Mouse (Mus musculus) thymus, adult 2 months (tissue): Measurements from ENCODE around the gene Arhgap23.

Experiments
- CTCF ChIP-seq: fragments of 200-500 bp; IDR thresholded peaks from 2 replicates; pipeline ENCODE4 v1.5.1; 2012; ENCODE audit warnings: mild to moderate bottlenecking, control low read depth, low read length, moderate library complexity, borderline replicate concordance; ENCODE audit not compliant: control insufficient read depth, poor library complexity, insufficient read depth; ENCODE audit errors: extremely low read depth
- POLR2A ChIP-seq: fragments of 200-500 bp; IDR thresholded peaks from 2 replicates; pipeline ENCODE4 v1.6.1; 2012; ENCODE audit warnings: mild to moderate bottlenecking, low read length, control low read depth, moderate library complexity; ENCODE audit not compliant: control insufficient read depth, poor library complexity, insufficient read depth; ENCODE audit errors: extremely low read depth

DNA sequence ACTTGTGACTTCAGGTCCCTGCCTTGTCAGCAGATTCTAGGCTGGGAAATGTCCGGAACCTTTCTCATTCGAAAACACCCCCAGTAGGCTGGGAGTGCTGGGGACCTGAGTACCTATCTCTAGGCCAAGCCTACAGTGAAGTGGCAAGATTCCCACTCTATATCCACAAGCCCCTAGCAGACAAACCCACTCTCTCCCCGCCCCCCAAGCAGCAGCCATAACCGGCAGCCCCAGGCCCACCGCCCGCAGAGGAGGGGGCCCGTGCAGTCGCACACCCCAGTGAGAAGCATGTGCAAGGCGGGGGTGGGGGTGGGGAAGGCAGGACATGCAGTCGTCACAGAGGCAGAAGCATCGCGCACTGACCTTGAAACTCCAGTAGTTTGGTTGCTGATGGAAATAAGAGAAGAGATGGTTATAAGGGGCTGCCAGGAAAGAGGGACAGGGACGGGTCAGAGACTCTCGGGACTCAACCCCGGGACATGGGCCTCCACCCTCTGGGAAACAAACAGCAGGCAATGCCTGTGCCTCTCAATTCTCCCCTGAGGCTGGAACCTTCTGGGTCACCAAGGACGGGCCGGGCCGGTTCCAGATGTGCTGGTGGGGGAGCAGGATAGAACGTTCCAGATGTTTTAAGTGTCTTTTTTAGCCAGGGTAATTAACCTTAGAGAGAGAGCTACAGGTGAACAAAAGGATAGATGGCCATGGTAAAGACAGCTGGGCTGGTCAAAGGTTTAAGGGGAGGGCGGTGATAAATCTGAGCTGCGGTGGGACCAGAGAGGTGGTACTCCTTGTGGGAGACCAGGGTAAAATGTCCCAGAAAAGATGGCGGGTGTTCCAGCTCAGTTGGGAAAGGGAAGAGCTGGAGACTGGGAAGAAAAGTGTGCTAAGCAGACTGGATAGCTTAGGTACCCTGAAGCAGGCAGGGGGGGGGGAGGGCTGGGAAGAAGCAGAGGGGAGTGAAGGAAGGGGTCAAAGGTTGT lies 127.1 kb downstream of the Arhgap23 start:
- no peak for TF ChIP-seq CTCF
- TF ChIP-seq POLR2A: no peak
